Mouse (Mus musculus): ENCODE measurements around the gene Lamc2.

The Lamc2 gene
- long read RNA-seq, experiment 1: 0 reads
- long read RNA-seq, experiment 2, partial matches to known transcripts: 0 of 1 reads
- long read RNA-seq, experiment 2, other reads (novel, unspliced or antisense): 1 of 1 reads

DNA sequence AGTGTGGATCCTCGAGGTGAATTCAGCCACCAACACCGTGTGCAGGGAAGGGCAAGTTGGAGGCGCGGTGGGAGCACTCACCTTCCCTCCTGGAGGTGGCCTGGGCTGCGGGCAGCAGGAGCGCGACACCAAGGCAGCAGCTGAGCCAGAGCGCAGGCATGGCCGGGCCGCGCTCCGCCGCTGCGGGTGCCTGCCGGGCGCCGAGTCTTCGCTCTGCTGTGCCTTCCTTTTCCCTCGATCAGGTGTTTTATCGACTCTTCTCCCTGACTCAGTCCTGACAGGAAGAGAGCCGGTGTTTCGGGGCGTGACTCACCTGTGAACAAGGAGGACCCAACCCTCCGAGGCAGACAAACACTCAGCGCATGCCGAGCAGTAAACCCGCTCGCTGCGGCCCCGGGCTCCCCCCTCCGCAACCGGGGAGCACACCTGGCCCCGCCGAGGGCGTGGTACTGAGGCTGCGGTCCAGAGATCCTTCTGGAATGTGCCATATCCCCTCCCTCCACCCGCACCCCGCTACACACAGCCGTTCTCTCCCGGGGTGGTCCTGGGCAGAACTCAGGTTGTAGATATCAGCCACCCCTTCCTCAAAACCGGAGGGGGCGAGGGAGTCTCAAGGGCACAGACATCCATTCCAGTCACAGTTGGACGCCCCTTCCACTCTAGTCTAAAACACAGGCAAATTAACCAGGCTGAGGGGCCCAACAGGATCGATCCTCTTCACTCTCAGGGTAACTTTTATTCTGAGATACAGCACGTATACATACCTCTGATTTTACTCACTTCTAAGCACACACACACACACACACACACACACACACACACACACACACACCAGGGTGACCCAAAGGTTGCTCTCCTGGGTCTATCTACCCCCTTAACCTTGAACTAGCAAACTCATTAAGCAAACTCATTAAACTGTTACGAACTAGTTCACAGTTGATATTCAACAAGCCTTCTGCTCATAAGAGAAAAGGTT, at the start of gene Lamc2:
Lamc2 (minus strand) TSS at position 620 of the 976 bp plus-strand sequence.
- intact Hi-C loops (cut with DNase I): no loop called here

DNA sequence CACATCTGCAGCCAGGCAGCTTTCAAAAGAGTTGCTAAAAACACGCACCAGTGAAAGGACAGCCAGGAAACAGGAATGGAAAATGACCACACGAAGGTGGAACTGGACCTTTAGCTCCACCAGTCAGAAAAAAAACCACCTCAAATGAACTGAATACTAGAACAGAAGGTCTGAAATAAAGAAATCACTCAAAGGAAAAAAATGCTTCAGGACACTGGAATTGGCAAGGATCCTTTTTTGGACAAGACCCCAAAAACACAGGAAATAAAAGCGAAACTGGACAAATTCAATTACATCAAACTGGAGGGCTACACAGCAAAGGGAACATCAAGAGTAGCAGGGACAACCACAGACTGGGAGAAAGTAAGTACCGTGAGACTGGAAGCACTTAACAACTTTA, 49.3 kb upstream of the Lamc2 start:
- intact Hi-C loops (cut with DNase I): no loop called here

DNA sequence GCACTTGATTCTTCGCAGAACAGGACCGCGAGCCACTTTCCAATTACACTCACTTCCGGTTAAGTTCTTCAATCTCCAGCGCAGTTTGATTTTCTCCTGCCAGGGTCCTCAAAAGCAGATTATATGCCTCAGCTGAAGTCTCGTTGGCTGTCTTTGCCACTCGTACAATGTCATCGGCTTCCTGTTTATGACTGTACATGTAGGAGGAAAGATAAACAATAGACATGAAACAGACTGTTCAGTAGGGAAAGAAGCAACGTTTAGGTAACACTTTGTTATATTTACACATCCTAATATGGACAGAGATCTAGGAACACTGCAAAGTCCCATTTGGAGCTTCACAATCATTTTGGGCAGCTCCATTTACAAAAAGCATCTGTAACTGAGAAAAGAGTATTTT, 45.4 kb upstream of the Lamc2 start:
- intact Hi-C loops (cut with DNase I): no loop called here

DNA sequence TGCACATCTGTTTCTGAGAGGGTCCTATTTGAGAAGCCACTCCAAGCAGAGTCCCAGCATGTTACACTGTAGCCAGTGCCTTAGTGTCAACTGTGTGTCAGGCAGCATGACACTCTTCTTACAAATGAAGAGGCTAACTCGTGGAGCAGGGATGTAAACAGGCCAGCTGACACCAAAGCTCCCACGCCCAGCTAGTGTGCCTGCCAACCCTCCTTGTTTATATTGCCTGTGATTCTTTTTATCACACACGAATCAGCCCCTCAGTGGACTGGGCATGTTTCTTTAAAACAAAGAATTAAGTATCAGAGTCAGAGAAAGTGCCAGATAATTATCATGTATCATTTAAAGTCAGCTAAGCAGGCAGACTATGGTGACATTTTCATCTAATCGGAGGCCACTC, 41.7 kb upstream of the Lamc2 start:
- intact Hi-C loops (cut with DNase I): no loop called here

DNA sequence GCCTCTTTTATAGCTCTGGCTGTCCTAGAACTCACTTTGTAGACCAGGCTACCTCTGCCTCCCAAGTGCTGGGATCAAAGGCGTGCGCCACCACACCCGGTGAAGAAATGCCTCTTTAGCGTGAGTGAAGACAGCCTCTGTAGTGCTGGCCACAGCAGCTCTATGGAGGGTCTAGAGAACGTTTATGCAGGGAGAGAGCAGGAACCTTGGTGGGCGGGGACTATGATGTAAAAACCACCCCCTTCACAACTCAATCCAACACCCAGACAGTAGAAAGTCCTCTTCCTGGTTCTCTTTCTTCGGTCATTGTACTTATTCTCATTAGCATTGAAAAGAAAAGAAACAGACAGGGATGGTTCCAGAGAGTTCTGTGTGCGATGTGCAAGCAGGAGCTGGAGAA, 40.8 kb upstream of the Lamc2 start:
- intact Hi-C loops (cut with DNase I): no loop called here

DNA sequence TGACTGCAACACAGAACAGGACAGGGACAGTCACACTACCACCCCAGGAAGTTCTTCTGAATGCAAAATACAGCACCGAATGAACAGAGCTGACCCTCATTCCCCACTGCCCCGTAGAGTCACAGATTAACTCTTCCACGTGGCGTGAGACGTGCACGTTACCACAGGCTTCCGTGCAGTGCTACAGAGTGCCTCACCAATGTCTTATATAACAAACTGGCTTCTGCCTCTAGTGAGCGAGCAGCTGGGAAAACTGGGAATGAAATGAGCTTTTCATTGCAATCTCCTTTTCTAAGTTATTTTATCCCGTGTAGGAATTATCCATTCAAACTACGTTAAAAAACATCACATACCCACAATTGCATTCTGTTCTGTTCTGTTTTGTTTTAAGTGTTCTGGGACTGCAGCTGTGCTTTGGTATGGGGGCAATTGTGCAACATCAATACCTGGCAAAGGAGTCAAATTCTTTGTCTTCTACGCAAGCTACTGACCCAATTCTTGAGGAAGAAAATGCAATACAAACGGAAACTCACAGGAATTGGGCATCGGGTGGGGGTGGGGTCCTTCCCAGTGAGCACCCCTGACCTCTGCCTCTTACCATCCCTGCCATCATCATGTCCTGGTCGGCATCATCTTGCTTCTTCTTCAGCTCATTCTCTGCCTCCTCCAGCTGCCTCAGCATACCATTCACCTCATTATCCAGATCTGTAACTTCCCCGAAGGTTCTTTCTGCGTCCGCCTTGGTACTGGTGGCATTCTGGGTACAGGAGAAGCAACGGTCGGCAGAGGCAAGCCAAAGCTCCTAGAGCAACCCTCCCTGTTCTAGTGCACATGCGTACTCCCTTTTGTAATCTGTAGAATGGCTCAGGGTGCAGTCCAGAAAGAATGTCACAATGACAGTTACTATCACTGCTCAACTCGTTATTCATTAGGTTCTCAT, 39.8 kb upstream of the Lamc2 start:
- intact Hi-C loops (cut with DNase I): no loop called here

DNA sequence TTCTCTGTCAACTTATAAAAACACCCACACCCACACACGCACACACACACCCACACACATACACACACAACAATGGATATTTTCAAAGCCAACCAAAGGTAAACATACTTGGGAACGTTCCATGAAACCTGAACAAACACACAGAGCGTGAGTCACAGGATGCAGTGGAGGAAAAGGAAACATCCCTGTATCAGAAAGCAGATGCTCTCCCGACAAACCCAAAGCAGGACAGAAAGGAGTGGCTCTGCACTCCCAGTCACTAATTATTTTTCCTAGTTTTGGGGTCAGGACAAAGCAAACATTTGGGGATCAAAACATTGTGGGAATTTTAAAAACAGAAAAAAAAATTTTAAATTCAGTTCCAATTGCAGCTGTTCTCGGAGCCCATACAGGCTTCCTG, 38.1 kb upstream of the Lamc2 start:
- intact Hi-C loops (cut with DNase I): no loop called here

DNA sequence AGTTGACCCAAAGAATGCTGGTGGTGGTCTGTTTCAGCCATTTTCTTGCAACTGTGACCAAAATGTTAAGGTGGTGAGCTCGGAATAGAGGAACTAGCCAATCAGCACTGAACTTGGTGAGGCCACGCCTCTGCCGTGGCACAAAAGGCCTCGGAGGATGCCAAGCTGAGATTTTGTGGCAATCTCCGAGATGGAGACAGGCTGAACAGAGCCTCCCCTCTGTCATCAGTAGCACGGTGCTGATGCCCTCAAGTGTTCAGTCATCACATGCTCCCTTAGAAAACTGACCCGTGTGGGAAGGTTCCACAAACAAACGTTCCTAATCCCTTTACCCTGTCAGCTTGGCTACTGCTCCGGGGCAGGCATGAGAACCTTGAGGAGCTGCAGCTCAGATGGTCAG, 33.1 kb upstream of the Lamc2 start:
- intact Hi-C loops (cut with DNase I): no loop called here

DNA sequence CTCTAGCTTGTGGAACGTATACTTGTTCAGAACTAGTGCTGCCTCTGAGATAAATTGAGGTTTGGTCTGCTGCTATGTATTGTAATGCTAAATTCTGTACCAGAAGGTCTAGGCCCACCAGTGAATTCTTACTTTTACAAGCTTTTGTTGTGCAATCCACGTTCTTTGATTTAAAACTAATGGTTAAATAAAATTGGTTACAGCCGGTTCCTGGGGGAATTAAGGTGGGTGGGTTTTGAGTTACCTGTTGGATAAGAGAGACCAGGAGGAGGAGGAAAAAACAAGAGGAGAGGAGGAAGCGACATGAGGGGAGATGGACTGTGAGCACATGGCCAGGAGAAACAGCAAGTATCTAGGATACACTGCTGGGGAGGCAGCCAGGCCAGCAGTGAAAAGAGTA, 30.3 kb upstream of the Lamc2 start:
- intact Hi-C loops (cut with DNase I): no loop called here

DNA sequence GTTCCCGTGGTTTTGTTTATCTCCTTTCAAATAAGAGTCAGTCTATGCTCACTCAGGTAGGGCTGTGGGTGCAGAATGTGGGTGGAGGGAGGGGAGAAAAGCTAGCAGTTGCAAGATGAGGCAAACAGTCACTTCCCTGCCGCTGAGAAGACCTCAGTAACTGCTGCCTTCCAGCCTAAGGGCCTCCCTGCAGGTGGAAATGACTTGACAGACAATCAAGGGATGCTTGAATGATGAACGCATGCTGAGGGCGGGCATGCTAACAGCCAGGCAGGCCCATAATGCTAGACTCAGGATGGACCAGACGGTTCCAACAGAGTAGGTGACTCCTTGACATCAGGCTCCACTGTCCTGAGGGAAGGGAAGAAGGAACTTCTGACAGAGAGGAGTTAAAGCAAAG, 29.4 kb upstream of the Lamc2 start:
- intact Hi-C loops (cut with DNase I): no loop called here

DNA sequence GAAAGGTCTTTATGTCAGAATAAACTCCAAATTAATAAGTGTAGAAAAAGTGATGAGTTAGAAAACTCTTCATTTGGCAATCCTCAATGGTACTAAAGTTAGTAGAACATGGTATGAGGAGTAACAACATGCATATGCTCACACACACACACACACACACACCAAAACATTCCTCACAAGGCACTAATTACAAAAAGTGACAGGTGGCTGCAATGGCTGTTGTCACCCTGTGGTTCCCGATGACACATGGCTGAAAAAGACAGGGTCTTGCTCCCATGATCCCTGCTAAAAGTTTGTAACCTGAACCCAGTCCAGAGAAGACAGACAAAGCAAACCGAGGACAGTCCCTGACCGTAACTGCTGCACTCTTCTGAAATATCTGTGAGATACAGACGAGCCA, 24.7 kb upstream of the Lamc2 start:
- intact Hi-C loops (cut with DNase I): no loop called here

DNA sequence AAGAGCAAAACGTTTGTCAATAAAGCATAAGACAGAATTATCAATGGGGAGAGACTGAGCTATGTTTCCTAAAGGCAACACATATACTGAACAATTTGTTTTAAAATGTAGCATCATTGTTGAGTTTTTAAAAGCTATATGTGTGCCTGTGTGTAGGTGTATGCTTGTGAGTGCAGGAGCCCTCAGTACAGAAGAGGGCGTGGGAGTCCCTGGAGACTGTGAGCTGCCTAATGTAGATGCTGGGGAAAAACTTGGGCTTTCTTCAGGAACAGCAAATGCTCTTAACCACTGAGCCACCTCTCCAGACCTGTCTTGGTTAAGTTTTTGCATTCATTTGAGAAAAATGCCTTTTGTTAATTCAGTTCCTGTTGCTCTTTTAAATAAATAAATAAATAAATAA, 24.0 kb upstream of the Lamc2 start:
- intact Hi-C loops (cut with DNase I): no loop called here

DNA sequence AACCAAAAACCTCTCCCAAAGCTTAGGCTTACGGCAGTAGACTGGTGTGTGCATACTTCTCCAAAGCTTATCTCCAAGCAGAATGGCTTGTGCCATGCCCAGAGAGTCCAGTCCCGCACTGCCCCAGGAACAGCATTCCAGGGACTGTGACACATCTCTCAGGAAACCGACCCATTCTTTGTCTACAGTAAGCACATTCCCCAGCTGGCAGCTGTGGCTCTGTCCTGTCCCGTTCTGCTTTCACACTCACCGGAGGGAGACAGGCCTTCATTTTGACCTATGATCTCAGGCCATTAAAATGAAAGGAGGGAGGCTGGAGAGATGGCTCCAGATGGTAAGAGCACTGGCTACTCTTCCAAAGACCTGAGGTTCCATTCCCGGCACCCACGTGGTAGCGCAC, 15.9 kb upstream of the Lamc2 start:
- intact Hi-C loops (cut with DNase I): no loop called here

DNA sequence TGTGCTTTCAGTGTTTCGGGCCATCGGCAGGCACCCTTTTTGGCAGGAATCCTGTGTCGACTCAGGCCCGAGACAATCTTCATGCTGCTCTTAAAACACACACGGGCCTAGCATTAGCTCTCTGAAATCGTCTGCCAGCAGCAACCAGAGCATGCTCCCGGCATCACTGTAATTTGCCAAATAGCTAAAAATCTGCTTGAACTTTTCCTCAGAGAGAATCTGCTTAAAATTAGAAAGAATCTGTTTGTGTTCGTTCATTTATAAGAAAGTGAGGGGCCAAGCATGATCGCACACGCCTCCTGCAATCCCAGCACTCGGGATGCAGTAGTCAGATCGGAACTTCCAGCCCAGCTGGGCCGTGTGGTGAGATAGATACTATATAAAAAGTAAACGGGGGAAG, 15.2 kb upstream of the Lamc2 start:
- intact Hi-C loops (cut with DNase I): no loop called here

DNA sequence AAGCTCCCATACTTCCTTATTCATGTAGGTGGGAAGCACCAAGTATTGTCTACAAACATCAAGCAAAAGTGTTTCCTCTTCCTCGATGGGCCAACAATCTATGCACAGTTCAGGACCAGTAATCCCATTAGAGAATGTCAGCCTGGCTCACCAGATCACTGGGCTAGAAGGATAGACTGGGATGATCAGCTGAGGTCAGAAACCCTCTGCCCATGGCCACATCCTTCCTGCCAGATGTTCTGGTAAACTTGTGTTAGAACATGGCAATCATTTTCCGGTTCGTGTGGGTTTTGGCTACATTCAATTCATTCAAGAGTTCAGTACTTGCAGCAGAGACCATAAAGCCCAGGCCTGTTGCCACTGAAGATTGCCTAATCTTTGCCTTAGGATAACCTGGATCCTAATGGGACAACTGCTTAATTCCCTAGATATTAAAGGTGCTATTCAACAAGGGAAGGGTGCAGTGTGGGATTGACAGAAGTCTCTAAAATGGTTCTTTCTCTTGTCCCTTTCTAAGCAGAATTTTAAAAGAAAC, 11.1 kb upstream of the Lamc2 start:
- intact Hi-C loops (cut with DNase I): no loop called here

DNA sequence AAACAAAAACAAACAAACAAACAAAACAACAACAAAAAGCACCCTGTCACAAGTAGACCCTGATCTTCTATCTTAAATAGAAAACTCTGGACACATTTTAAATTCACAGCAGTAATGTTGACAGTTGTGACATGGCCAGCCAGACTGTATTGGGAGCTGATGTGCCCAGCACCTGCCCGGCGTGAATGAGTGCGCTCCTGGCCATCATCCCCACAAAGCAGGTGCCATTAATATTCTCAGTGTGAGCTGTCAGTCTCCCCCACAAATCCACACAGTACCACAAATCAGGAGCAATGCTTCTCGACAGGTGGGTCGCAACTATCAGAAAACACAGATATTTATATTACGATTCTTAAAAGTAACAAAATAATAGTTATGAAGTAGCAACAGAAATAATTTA, 6.7 kb upstream of the Lamc2 start:
- intact Hi-C loops (cut with DNase I): no loop called here

DNA sequence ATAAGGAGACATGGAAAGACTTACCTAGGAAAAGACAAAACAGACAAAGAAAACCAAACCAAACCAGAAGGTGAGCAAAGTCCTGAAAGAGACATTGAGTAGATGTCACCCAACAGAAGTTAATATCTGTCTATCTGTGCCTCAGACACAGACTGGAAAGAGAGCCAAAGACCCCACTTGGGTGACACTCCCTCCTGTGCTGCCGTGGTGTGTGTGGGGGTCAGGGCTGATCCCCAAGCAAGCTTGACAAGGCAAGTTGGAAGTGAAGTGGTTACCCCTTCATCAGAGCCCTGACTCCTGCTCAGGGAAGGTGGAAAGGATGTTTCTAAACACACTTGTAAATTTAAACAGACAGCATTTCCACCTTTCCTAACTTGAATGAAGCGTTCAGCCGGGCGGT, 6.1 kb upstream of the Lamc2 start:
- intact Hi-C loops (cut with DNase I): no loop called here

DNA sequence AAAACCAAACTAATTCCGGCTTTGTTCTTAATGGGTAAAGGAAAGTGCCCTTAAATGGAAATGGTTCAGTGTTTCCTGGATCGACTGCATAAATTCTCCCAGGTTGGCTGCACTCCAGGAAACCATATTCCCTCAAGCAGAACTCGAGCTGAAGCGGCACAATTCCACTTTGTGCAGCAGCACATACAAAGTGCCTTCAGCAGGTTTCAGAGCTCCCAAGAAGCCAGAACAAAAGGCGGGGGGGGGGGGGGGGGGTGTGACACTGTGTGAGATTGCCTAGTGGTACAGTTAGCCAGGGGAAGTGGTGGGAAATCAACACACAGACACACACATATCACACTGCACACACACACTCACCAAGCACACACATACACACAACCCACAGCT, 5.7 kb upstream of the Lamc2 start:
- intact Hi-C loops (cut with DNase I): no loop called here

DNA sequence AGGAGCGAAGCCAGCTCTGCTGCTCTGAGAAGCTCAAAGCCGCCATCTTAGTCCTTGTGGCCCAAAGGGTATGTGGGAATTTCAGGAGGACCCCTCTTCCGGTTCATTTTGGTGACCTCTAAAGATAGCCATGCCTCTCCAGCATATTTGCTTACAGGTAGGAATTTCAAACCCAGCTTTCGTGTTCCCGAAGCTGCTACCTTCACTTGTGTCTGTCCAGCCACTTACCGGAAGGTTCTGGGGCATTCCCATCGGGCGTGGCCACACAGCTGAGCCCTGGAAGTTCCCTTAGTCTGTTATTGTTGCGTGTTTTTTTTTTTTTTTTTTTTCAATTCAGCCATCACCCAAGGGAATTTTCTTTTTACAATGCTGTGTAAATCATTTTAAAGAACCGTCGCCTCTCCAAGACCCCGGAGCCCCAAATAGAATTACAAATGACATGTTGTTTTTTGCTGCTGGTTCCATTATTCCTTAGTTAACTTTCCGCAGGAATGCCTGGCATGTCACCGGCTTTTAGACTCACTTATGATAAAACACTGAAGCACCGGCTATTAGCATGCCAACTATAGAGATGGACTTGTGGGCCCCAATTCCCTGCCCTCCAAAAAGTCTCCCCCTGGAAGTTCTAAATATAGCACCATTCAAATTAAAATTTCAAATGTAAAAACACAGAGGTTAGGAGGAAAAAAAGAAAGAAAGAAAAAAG, 5.1 kb upstream of the Lamc2 start:
- intact Hi-C loops (cut with DNase I): no loop called here

DNA sequence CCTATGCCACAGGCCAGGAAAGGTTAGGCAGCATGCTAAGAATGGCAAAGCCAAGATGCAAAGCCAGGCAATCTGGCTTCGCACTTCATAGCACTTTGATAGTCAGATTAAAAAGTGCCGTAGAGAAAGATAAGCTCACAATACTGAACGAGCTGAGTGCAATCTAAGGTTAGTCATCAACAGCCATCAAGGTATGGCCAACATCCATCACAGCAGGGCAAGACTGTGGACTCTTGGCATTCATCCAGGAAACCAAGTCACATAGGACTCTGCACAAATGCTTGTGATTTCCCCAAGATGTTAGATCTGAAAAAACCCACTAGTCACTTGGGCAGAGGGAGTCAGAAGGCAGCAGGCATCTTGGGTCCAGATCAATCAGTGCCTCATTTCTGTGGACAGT, 1.8 kb upstream of the Lamc2 start:
- intact Hi-C loops (cut with DNase I): no loop called here
